Mouse (Mus musculus) frontal cortex, adult (tissue): ENCODE measurements around the gene Rps27rt.
"Not testable (repeated sequence)": the region's sequence is repeated elsewhere in the genome, so short reads cannot be mapped to it uniquely, and the experiment has no call there.

Experiments used
- ATAC-seq: cut with Nextera tagmentation; 2 replicates; pipeline ENCODE4 v1.9.2; 2017; ENCODE audit warnings: mild to moderate bottlenecking, moderate library complexity, mixed read lengths; ENCODE audit not compliant: low TSS enrichment

Rps27rt gene

GRCm38 (mm10) chr9:114985741-114986140, 3.2 kb upstream of the Rps27rt start:
- no peak for ATAC-seq

GRCm38 (mm10) chr9:114979969-114980368, 2.6 kb downstream of the Rps27rt start:
- ATAC-seq: peak; percentile 15; the same call in 1 of the 2 replicates

GRCm38 (mm10) chr9:114978281-114979111, 4.0 kb downstream of the Rps27rt start, which contains the start of gene Osbpl10:
Osbpl10 (plus strand) TSS chr9:114978569.
- peak; percentile 56 for ATAC-seq

- ATAC-seq: peak; percentile 35
Observed at GRCm38 (mm10) chr9:114977461-114978280, 4.9 kb downstream of the Rps27rt start.

GRCm38 (mm10) chr9:114966286-114966685, 16.3 kb downstream of the Rps27rt start:
- not testable (repeated sequence) for ATAC-seq

GRCm38 (mm10) chr9:114964093-114964492, 18.4 kb downstream of the Rps27rt start:
- peak; percentile 93 for ATAC-seq

GRCm38 (mm10) chr9:114960844-114961243, 21.7 kb downstream of the Rps27rt start:
- no peak for ATAC-seq

GRCm38 (mm10) chr9:114960043-114960789, 22.3 kb downstream of the Rps27rt start:
- no peak for ATAC-seq

- peak; percentile 84; the same call in 1 of the 2 replicates for ATAC-seq
Observed at GRCm38 (mm10) chr9:114956945-114957344, 25.6 kb downstream of the Rps27rt start.

GRCm38 (mm10) chr9:114955340-114955739, 27.2 kb downstream of the Rps27rt start:
- no peak for ATAC-seq

- ATAC-seq: no peak
Observed at GRCm38 (mm10) chr9:114952866-114953265, 29.7 kb downstream of the Rps27rt start.

GRCm38 (mm10) chr9:114948395-114948794, 34.1 kb downstream of the Rps27rt start:
- ATAC-seq: peak; percentile 55; the same call in 1 of the 2 replicates

GRCm38 (mm10) chr9:114945576-114945975, 37.0 kb downstream of the Rps27rt start:
- ATAC-seq: no peak

- ATAC-seq: no peak
Observed at GRCm38 (mm10) chr9:114944642-114945041, 37.9 kb downstream of the Rps27rt start.

- no peak for ATAC-seq
Observed at GRCm38 (mm10) chr9:114936687-114937086, 45.9 kb downstream of the Rps27rt start.

- no peak for ATAC-seq
Observed at GRCm38 (mm10) chr9:114935321-114935720, 47.2 kb downstream of the Rps27rt start.

- ATAC-seq: 0 out of 2 replicates have a peak, but pooled peaks have one; percentile 1
Observed at GRCm38 (mm10) chr9:114934231-114934630, 48.3 kb downstream of the Rps27rt start.

- ATAC-seq: peak; percentile 98
Observed at GRCm38 (mm10) chr9:114933723-114934171, 48.8 kb downstream of the Rps27rt start, which contains the start of gene Gpd1l. Gpd1l (minus strand) TSS chr9:114933987.

- ATAC-seq: peak; percentile 56; the same call in 1 of the 2 replicates
Observed at GRCm38 (mm10) chr9:114933037-114933722, 49.4 kb downstream of the Rps27rt start.

- no peak for ATAC-seq
Observed at GRCm38 (mm10) chr9:114932607-114933006, 49.9 kb downstream of the Rps27rt start.
